Mouse (Mus musculus) ES-E14 (cell line): ENCODE results near the gene Slpi.
"Not testable (repeated sequence)": the region's sequence is repeated elsewhere in the genome, so short reads cannot be mapped to it uniquely, and the experiment has no call there.

Experiments used
- CHD2 ChIP-seq: IDR thresholded peaks from 2 replicates; pipeline ENCODE4 v1.6.1; 2014; ENCODE audit warnings: mild to moderate bottlenecking, low read depth, low read length, inconsistent platforms
- MAFK ChIP-seq: IDR thresholded peaks from 2 replicates; pipeline ENCODE4 v1.6.1; 2014; ENCODE audit warnings: mild to moderate bottlenecking, low read depth, low read length, inconsistent platforms; ENCODE audit not compliant: insufficient read depth

DNA sequence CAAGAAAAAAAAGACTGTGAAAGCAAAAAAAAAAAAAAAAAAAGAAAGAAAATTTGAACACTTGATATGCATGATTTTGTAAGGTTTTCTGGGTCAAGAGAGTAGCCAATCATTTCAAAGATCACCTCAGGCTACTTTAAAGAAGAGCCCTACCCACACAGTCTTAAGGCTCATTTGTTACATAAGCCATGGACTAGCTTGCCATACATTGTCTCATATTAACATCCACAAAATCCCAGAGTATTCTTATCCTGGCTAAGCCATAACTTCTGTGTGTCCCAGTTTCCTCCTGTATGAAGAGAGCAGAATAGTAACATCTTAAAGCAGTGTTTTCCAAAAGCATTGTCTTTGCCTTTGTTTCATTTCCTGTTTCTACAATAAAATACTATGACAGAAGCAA lies 73.4 kb downstream of the Slpi start:
- TF ChIP-seq CHD2, MAFK: not testable (repeated sequence)
